Mouse (Mus musculus) cerebellum, adult 9-10 months (tissue): ENCODE results near the gene Spsb4.
A peak's percentile ranks its signal among the peaks of the same experiment; 100 is the strongest.

ENCODE experiments used
- DNase-seq: peaks from one replicate; pipeline ENCODE4 v3.0.0; 2022

The Spsb4 gene

DNA sequence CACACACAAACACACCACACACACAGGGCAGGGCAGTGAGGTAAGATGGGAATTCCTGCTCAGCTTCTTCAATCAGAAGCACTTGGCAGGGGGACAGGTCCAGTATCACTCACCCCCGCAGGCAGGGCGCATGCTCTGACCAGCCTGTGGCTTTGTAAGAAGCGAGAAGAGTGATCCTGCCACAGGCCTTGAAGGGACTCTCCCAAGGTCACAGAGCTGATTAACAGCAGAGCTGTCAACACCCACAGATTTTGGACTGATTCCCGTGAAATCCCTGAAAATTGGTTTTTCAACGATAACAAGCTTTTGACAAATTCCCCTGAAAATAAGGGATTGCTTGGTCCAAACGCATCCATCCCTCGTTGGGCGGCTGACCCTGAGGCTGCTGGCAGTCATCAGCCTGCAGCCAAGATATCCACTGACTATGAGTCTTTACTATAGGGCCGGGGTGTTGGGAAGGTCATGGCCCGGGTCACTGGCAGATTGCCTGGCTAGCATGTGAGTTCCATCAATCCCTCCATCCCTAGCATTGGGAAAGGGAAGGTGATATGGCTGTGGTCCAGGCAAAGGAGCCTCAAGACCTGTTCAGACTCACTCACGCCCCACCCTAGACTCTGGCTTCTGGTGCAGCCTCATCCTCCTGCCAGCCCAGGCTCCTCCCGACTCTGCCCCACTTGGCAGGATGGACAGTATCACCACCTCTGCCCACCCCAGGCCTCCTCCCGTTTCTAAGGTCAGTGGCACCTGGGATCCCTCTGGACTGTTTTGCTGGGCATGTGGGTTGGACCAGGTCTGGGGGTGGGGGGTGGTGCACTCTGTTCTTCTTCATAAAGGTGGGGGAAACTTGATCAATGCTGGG is 41.1 kb downstream of the Spsb4 start:
- no peak for DNase-seq

DNA sequence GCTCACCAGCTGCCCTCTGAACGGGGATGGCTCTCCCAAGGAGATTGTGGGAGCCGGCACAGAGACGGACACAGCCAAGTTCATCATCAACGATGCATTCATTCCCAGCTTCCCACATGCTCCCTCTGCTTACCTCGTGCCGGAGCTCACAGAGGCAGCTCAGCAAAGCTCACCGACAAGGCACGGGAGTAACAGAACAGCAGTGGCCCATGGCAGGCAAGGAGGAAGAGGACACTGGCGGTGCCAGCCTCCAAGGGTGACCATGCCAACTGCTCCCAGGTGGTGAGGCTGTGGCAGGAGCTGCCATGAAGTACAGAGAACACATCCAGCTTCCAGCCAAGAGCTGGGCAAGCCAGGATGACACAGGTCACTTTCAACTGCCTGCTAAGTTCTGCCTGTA is 45.6 kb downstream of the Spsb4 start:
- DNase-seq, result peak; percentile 19

- no peak for DNase-seq
Observed at GRCm38 (mm10) chr9:96971625-96972404, 46.8 kb downstream of the Spsb4 start.

DNA sequence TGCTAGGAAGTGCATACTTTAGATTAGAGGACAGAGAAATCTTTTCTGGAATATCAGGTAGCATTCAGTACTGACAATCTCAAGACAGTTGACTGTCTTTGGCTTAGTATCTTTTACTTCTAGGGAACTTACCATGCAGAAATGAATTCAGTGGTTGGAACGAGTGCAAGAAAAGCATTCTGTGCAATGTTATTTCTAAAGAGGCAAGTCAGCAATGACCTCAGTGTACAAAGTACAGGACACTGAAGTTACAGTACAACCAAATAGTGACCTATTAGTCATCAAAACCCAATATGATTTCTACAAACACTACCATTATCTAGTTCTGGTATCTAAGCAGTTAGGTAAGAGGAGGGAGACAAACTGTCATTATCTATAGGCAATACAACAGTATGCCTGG is 51.1 kb downstream of the Spsb4 start:
- DNase-seq, result no peak

GRCm38 (mm10) chr9:96966465-96966864 is 52.2 kb downstream of the Spsb4 start:
- DNase-seq, result no peak

- no peak for DNase-seq
Observed at GRCm38 (mm10) chr9:96963443-96964215, 55.0 kb downstream of the Spsb4 start.

DNA sequence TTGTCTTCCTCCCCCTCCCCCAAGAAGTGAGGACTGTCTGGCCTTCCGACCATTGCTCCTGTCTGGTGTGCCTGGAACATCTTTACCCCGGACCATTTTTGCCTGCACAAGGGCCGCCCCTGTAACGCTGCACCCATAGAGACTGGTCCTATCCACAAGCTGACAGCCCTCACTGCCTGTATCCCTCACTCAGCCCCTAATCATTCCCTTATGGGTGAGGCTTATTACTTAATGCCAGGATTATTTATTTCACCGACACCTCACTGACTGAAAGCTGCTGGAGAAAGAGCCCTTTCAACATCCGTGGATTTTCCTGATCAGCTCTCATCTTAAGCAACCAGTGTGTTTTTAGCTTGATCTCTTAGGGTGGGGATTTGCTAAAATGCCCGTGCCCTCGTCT is 55.9 kb downstream of the Spsb4 start:
- no peak for DNase-seq

DNA sequence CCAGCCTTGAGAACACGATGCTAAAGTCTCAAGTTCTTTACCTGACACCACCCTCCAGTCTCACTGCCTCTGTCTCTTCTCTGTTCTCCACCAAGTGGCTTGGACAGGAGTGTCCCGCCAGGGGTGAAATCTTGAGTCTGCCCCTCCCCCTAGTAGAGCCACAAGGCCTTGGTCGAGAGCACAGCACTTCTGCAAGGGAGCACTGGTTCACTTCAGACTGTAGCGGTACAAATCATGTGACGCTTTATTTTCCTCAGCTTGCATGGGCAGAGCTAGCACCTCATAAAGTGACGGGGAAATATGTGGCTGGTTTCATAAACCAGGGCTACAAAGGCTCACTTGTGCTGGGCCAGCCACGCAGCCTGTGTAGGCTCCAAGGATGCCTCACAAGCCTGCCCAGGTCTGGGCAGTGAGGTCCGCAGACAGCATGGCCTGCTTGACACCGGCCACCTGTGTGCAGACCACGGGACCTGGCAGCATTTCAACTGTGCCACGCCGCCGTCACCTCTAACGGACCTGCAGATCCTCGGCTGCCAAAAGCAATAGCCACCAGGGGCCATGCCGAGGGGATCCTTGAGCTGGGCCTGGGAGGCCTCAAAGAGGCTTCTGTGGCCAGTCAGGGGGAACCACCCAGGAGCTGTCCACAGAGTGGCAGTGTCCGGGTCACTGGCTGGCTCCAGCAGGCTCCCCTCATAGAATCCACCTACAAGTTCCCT is 56.5 kb downstream of the Spsb4 start:
- DNase-seq, result no peak

DNA sequence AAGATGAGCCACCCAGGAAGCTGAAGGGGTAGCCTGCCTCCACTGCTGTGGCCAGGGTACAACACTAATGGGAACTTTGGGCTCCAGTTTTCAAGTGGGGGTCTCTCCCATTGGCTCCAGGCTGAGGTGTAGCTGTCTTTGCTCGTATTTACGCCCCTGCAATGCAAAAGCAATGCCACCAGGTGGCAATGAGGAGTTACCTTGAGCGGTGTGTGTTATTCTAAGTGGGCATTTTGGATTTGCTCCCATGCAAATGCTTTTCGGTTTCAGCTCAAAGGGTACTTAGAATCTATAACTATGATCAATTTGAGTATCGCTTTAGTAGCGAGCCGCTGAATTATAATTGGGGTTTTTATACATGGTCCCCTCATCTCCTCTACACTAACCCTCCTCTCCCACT is 57.6 kb downstream of the Spsb4 start:
- peak; percentile 8 for DNase-seq

GRCm38 (mm10) chr9:96960241-96960640 is 58.4 kb downstream of the Spsb4 start:
- DNase-seq, result no peak

DNA sequence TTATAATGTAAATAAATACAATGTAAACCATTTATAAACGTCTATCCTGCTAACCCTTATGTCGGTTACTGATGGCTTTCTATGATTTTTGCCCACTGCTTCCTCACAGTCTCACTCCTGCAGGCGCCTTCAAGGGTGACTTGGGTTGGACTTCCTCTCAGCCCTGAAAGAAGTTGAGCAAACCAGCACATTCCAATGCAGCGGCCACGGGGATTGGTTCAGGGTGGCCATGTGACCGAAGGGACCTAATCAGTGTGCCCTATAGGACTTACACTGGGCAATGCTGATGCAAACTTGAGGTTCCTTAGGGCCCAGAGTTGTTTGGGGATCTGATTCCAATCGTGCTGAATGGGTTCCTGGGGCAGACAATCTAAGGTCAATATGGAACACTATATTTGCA is 59.2 kb downstream of the Spsb4 start:
- DNase-seq, result no peak

GRCm38 (mm10) chr9:96958009-96958615 is 60.5 kb downstream of the Spsb4 start:
- DNase-seq, result no peak

GRCm38 (mm10) chr9:96957298-96957865 is 61.3 kb downstream of the Spsb4 start:
- DNase-seq, result no peak

GRCm38 (mm10) chr9:96956646-96957297 is 61.9 kb downstream of the Spsb4 start:
- no peak for DNase-seq

GRCm38 (mm10) chr9:96954063-96954809 is 64.4 kb downstream of the Spsb4 start:
- no peak for DNase-seq

GRCm38 (mm10) chr9:96953443-96953842 is 65.2 kb downstream of the Spsb4 start:
- DNase-seq, result no peak

DNA sequence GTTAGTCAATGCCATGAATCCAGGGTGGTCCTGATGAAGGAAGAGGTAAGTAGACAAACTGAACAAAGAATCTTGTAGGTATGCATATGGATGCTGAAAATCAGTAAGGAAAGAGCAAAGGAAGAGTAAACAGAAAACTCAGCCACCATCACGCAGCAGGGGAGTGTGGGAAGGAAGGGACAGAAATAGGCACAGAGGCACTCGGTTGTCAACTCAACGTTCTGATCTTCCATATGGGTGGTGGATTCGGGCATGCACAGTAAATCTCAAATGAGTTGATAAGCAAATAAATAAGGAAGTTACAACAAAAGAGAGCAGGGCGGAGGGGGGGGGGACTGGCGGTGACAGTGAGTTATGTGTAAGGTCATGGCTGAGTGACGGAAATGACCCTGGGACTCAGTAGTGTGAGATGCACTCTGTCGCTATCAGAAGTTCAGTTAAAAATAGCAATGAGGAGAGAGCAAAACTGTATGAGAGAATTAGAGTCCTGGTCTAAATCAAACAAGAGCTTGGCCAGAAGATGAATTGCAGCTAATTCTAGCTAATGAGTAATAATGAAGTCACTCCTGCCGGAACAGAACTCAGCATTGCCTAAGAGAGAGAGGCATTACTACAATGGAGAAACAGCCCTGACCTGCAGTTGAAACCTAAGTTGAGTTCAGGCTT is 66.2 kb downstream of the Spsb4 start:
- DNase-seq, result no peak

- no peak for DNase-seq
Observed at GRCm38 (mm10) chr9:96949551-96949950, 69.1 kb downstream of the Spsb4 start.

GRCm38 (mm10) chr9:96948546-96948945 is 70.1 kb downstream of the Spsb4 start:
- DNase-seq, result no peak

DNA sequence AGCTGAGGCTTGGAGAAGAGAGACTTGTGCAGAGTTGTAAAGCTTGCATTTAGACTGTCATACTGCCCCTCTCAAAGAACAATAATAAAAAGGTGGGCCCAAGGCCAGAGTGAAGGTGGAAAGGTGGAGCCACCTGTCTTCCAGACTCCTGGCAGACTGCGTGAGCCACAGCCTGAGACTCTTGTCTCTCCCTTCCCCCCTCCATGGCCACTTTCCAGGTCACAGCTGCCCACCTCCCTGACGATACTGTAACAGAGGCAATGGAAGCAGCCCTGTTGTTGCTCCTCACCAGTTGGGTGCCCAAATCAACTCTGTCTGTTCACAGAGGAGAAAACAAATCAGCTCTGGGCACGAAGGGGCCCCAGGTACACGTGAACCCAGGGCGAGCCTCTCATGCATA is 71.5 kb downstream of the Spsb4 start:
- DNase-seq, result no peak
